Mouse (Mus musculus) CH12.LX (cell line): ENCODE measurements around the gene Csmd2. TPM values are rescaled to one million over a fixed set of nuclear protein-coding genes. Genes with fewer than 3 reads are reported as not detected.

Experiments
- DNase-seq: peaks from one replicate; pipeline ENCODE4 v3.0.0-alpha.2; 2013; ENCODE audit errors: extremely low read depth
- H3K27ac ChIP-seq: 2 replicates; pipeline ENCODE4 v1.5.1; 2012; ENCODE audit warnings: low read depth, mild to moderate bottlenecking, control low read depth, moderate library complexity; ENCODE audit not compliant: insufficient read depth
- H3K27me3 ChIP-seq: replicated peaks from 2 replicates; pipeline ENCODE3; 2012; ENCODE audit warnings: inconsistent platforms
- H3K36me3 ChIP-seq, 2 experiments: replicated peaks in 1 of 2; 2 replicates each; pipeline versions ENCODE3 to v1.6.1; 2012; ENCODE audit warnings: inconsistent platforms in 1 of 2, low read length in 1 of 2, mild to moderate bottlenecking in 1 of 2, mixed read lengths in 1 of 2, moderate library complexity in 1 of 2; ENCODE audit not compliant: control insufficient read depth in 1 of 2, insufficient read depth in 1 of 2
- H3K4me1 ChIP-seq, 2 experiments: 2 replicates each; pipeline ENCODE4 v1.6.1; 2012; ENCODE audit warnings: inconsistent platforms in 1 of 2, moderate library complexity in 1 of 2; ENCODE audit not compliant: insufficient read depth in 2 of 2, control insufficient read depth in 1 of 2
- H3K4me2 ChIP-seq: 2 replicates; pipeline ENCODE4 v1.6.1; 2012; ENCODE audit warnings: low read depth, mild to moderate bottlenecking, control low read depth; ENCODE audit not compliant: poor library complexity, insufficient read depth, severe bottlenecking
- H3K4me3 ChIP-seq, 3 experiments: fragments of 150-350 bp in 1 of 3; sonication (generic) in 1 of 3; replicated peaks in 1 of 3; 2 replicates each; pipeline versions ENCODE3 to v1.5.1; 2011 to 2012; ENCODE audit warnings: low read depth in 2 of 3, low read length in 2 of 3, mild to moderate bottlenecking in 2 of 3, moderate library complexity in 2 of 3, control low read depth in 1 of 3, improper control_type of control experiment in 1 of 3, inconsistent platforms in 1 of 3, mixed read lengths in 1 of 3; ENCODE audit not compliant: poor library complexity in 1 of 3
- H3K79me2 ChIP-seq: replicated peaks from 2 replicates; pipeline ENCODE4 v1.6.1; 2012; ENCODE audit warnings: mild to moderate bottlenecking, moderate library complexity; ENCODE audit not compliant: control insufficient read depth, poor library complexity, insufficient read depth, severe bottlenecking; ENCODE audit errors: extremely low read depth
- H3K9ac ChIP-seq: 2 replicates; pipeline ENCODE4 v1.6.1; 2012; ENCODE audit warnings: low read depth, mild to moderate bottlenecking, control low read depth, moderate library complexity; ENCODE audit not compliant: insufficient read depth
- H3K9me3 ChIP-seq: replicated peaks from 2 replicates; pipeline ENCODE3; 2012; ENCODE audit warnings: low read length, inconsistent platforms, mixed read lengths
- BHLHE40 ChIP-seq: IDR thresholded peaks from 2 replicates; pipeline ENCODE4 v1.6.1; 2011; ENCODE audit warnings: mild to moderate bottlenecking, low read depth, low read length, improper control_type of control experiment
- CHD1 ChIP-seq: IDR thresholded peaks from 2 replicates; pipeline ENCODE4 v1.6.1; 2012; ENCODE audit warnings: low read depth, low read length, improper control_type of control experiment, inconsistent platforms
- IRF4 ChIP-seq: IDR thresholded peaks from 2 replicates; pipeline ENCODE4 v1.6.1; 2014; ENCODE audit warnings: low read depth, mild to moderate bottlenecking, inconsistent platforms, low read length, improper control_type of control experiment
- JUND ChIP-seq: conservative IDR thresholded peaks from 2 replicates; pipeline ENCODE4 v1.6.1; 2011; ENCODE audit warnings: low read depth, low read length, improper control_type of control experiment
- MAFK ChIP-seq: IDR thresholded peaks from 2 replicates; pipeline ENCODE4 v1.6.1; 2011; ENCODE audit warnings: low read length, improper control_type of control experiment; ENCODE audit not compliant: insufficient replicate concordance
- NELFE ChIP-seq: IDR thresholded peaks from 2 replicates; pipeline ENCODE4 v1.6.1; 2011; ENCODE audit warnings: low read depth, low read length, improper control_type of control experiment
- PAX5 ChIP-seq: IDR thresholded peaks from 2 replicates; pipeline ENCODE4 v1.6.1; 2012; ENCODE audit warnings: low read length, inconsistent platforms, mixed read lengths
- POLR2AphosphoS2 ChIP-seq: IDR thresholded peaks from 2 replicates; pipeline ENCODE4 v1.6.1; 2011; ENCODE audit warnings: low read depth, low read length, improper control_type of control experiment
- RCOR1 ChIP-seq: conservative IDR thresholded peaks from 2 replicates; pipeline ENCODE4 v1.6.1; 2012; ENCODE audit warnings: low read depth, mild to moderate bottlenecking, inconsistent platforms, low read length, improper control_type of control experiment
- SMC3 ChIP-seq: IDR thresholded peaks from 2 replicates; pipeline ENCODE4 v1.6.1; 2011; ENCODE audit warnings: low read depth, low read length, improper control_type of control experiment
- UBTF ChIP-seq: IDR thresholded peaks from 2 replicates; pipeline ENCODE4 v1.6.1; 2012; ENCODE audit warnings: low read depth, mild to moderate bottlenecking, inconsistent platforms, low read length, improper control_type of control experiment, moderate library complexity
- ZMIZ1 ChIP-seq: IDR thresholded peaks from 2 replicates; pipeline ENCODE4 v1.6.1; 2012; ENCODE audit warnings: low read depth, mild to moderate bottlenecking, inconsistent platforms, low read length, improper control_type of control experiment
- dilution Hi-C: fragments of 300-500 bp; cut with MboI; formaldehyde crosslinking; loops from 2 replicates; pipeline ENCODE4 v1.14.3; 2020; ENCODE audit warnings: low sequenced_read_pairs; ENCODE audit not compliant: extremely low pct_unique_long_range_greater_than_20kb, extremely low pct_ligation_motif_present
- in situ Hi-C: fragments of 300-500 bp; cut with MboI; formaldehyde crosslinking; loops from 3 replicates; pipeline ENCODE4 v1.14.3; 2019; ENCODE audit warnings: low sequenced_read_pairs, low pct_ligation_motif_present, low pct_unique_long_range_greater_than_20kb, mixed read lengths
- polyA plus RNA-seq: library from polyadenylated mRNA; unstranded; fragments of >175 nt; gene quantifications from 2 replicates; pipeline ENCODE4 v1.2.1, GENCODE M21; 2012; ENCODE audit warnings: low read depth; ENCODE audit not compliant: insufficient read length
- total RNA-seq, 2 experiments: library from RNA; depleted of rRNA; stranded (reverse); fragments of 300-350 nt in 1 of 2; fragments of >200 nt in 1 of 2; gene quantifications; 2 replicates each; pipeline ENCODE4 v1.2.3; 2012 to 2014

The Csmd2 gene
- total and polyA plus RNA-seq, 3 experiments, result 0.08 to 0.80 TPM; not detected in 1

- in situ Hi-C loops (no loop called here), dilution Hi-C loops (no loop called here)
- no peak for TF ChIP-seq ZMIZ1
- TF ChIP-seq NELFE, result no peak
- TF ChIP-seq RCOR1, result no peak
- no peak for TF ChIP-seq MAFK
- TF ChIP-seq POLR2AphosphoS2, result no peak
- H3K4me2 ChIP-seq, result no peak overlapping the region
- H3K27me3 ChIP-seq, result no peaks in the 10 kb centered on the region
- DNase-seq, result no peak
- H3K79me2 ChIP-seq, result no peaks in the 10 kb centered on the region
- no peaks in the 10 kb centered on the region for H3K36me3 ChIP-seq
- H3K9me3 ChIP-seq, result peaks cover 87% of the 10 kb centered on the region
- H3K27ac ChIP-seq, result no peak overlapping the region
- H3K4me1 ChIP-seq, result no peaks in the 10 kb centered on the region
- no peak overlapping the region for H3K4me3 ChIP-seq
- H3K9ac ChIP-seq, result no peak overlapping the region
These were observed 6.5 kb upstream of the Csmd2 start for GRCm38 (mm10) chr4:127981125-127981524.

DNA sequence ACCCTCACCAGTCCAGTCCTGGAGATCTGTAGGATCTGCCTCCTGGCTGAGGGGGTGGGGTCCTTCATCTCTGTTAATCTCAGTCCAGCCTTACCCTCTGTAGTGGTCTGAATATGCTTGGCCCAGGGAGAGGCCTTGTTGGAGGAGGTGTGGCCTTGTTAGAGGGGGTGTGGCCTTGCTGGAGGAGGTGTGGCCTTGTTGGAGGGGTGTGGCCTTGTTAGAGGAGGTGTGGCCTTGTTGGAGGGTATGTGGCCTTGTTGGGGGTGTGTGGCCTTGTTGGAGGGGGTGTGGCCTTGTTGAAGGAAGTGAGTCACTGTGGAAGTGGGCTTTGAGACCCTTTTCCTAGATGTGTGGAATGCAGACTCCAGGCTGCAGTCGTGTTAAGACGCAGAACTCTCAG lies 3.2 kb upstream of the Csmd2 start:
- H3K4me2 ChIP-seq, result no peak overlapping the region
- no peaks in the 10 kb centered on the region for H3K79me2 ChIP-seq
- no peak for DNase-seq
- dilution Hi-C loops, result no loop called here
- H3K4me3 ChIP-seq, result no peak overlapping the region
- in situ Hi-C loops, result no loop called here
- no peak overlapping the region for H3K9ac ChIP-seq
- H3K9me3 ChIP-seq, result peaks cover 92% of the 10 kb centered on the region
- no peaks in the 10 kb centered on the region for H3K27me3 ChIP-seq
- TF ChIP-seq SMC3 (no peak), PAX5 (no peak), BHLHE40 (no peak)
- TF ChIP-seq, all 38 proteins: peak for 0
- H3K36me3 ChIP-seq, result no peaks in the 10 kb centered on the region
- no peak overlapping the region for H3K27ac ChIP-seq
- H3K4me1 ChIP-seq, result no peaks in the 10 kb centered on the region

DNA sequence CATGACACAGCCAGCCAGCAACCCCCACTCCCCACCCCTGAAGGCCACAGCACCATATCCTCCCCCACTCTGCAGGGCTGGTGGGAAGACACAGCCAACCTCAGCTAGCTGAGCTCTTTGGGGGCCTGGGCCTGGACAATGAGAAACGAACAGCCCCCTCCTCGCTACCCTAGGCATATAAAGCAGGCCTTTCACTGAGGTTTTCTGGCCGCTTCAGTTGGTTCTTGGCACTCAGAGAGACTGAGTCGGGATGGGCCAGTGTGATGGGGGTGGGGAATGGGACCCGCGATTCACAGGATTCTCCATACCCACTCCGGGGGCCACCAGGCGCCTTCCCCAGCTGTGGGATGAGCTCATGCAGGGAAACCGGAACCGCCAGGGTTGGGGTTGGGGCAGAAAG lies 1.8 kb upstream of the Csmd2 start:
- H3K36me3 ChIP-seq, result no peaks in the 10 kb centered on the region
- no peak overlapping the region for H3K27ac ChIP-seq
- dilution Hi-C loops, result no loop called here
- H3K4me3 ChIP-seq, result peak overlapping the region in 1 of 3 experiments; percentile 7
- no peaks in the 10 kb centered on the region for H3K4me1 ChIP-seq
- H3K9me3 ChIP-seq, result peaks cover 93% of the 10 kb centered on the region
- no peak overlapping the region for H3K4me2 ChIP-seq
- DNase-seq, result no peak
- TF ChIP-seq IRF4, result no peak
- TF ChIP-seq CHD1, result no peak
- no peak for TF ChIP-seq UBTF
- no peak for TF ChIP-seq JUND
- no peaks in the 10 kb centered on the region for H3K27me3 ChIP-seq
- in situ Hi-C loops, result no loop called here
- H3K79me2 ChIP-seq, result no peaks in the 10 kb centered on the region
- no peak overlapping the region for H3K9ac ChIP-seq
